Mouse (Mus musculus) midbrain, embryonic 13.5 days (tissue): ENCODE results near the gene Trmt2a. TPM values are rescaled to one million over a fixed set of nuclear protein-coding genes. Genes with fewer than 3 reads are reported as not detected.

Experiments
- ATAC-seq: fragments of 200-750 bp; cut with Nextera tagmentation; 2 replicates; pipeline ENCODE4 v1.8.0; 2017; ENCODE audit warnings: mild to moderate bottlenecking, moderate TSS enrichment, moderate library complexity
- H3K27ac ChIP-seq: fragments of 300-500 bp; sonication (generic); 2 replicates; pipeline ENCODE4 v1.5.1; 2015; ENCODE audit warnings: inconsistent platforms, mild to moderate bottlenecking, moderate library complexity
- H3K27me3 ChIP-seq: fragments of 300-500 bp; sonication (generic); 2 replicates; pipeline ENCODE4 v1.6.1; 2015; ENCODE audit warnings: mild to moderate bottlenecking, inconsistent platforms
- H3K36me3 ChIP-seq: fragments of 300-500 bp; sonication (generic); 2 replicates; pipeline ENCODE4 v1.6.1; 2015; ENCODE audit warnings: mild to moderate bottlenecking, inconsistent platforms
- H3K4me1 ChIP-seq: fragments of 300-500 bp; sonication (generic); replicated peaks from 2 replicates; pipeline ENCODE4 v1.6.1; 2015; ENCODE audit warnings: inconsistent platforms
- H3K4me2 ChIP-seq: fragments of 300-500 bp; sonication (generic); replicated peaks from 2 replicates; pipeline ENCODE4 v1.6.1; 2015; ENCODE audit warnings: moderate library complexity, mild to moderate bottlenecking, inconsistent platforms
- H3K4me3 ChIP-seq: fragments of 300-500 bp; sonication (generic); replicated peaks from 2 replicates; pipeline ENCODE4 v1.5.1; 2015; ENCODE audit warnings: mild to moderate bottlenecking, inconsistent platforms
- H3K9ac ChIP-seq: fragments of 300-500 bp; sonication (generic); replicated peaks from 2 replicates; pipeline ENCODE4 v1.6.1; 2015; ENCODE audit warnings: mild to moderate bottlenecking, inconsistent platforms
- H3K9me3 ChIP-seq: fragments of 300-500 bp; sonication (generic); 2 replicates; pipeline ENCODE4 v1.6.1; 2016; ENCODE audit warnings: mild to moderate bottlenecking, inconsistent platforms
- WGBS: fragments of 180-500 bp; shearing (Covaris S2); methylation state at CpG from one replicate; pipeline ENCODE4 v1.1.7; 2015; 5-methylcytosine and 5-hydroxymethylcytosine counted together
- polyA plus RNA-seq: library from polyadenylated mRNA; unstranded; fragments of >200 nt; fragmentation: Nextera tagmentation; extraction: Ambion mirVana; gene quantifications from 2 replicates; pipeline ENCODE4 v1.2.1, GENCODE M21; 2015

Gene Trmt2a
- polyA plus RNA-seq, 1 experiment from 2014 or later: 115 TPM

- ATAC-seq: peak; percentile 44
- Histone ChIP-seq H3K9ac (no peak overlapping the region), H3K4me1 (peaks cover 35% of the 10 kb centered on the region), H3K27ac (peak overlapping the region; percentile 33; the same call in 1 of the 2 replicates), H3K36me3 (peaks cover 34% of the 10 kb centered on the region), H3K9me3 (no peaks in the 10 kb centered on the region), H3K4me2 (no peak overlapping the region), H3K27me3 (no peaks in the 10 kb centered on the region), H3K4me3 (no peak overlapping the region)
- WGBS: 68% methylated on average over 8 of the region's 8 CpGs
Observed at GRCm38 (mm10) chr16:18220001-18220400, 28.5 kb upstream of the Trmt2a start.

DNA sequence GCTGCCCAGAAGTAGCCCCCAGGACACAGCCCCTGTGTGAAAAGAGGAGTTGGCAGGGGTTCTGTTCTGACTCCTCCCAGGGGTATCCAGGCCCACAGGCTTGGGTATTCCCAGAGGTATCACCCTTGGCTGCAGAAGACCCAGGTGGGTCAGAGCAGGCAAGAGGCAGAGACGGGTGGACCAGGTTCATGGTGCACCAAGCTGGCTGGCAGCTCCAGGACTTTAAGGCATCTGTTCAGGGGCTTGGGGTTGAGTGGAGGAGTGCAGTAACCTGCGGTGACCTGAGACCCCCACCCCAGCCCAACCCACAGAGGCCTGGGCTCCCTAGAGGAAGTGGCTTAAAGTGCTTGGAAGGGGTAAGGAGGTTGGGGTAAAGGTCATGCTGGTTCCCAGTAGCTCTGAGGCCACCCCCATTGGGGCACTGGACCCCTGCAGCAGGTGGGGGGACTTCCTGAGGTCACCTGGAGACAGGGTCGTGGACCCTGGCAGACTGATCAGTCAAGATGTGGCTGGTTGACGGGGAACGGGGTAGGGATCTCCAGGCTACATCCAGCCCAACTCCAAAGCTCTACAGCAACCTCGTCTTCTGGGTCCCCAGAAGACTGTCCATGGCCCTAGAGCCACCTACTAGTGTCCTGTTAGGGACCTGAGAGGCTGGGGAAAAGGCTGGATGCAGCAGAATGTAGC is 27.5 kb upstream of the Trmt2a start:
- peaks cover 44% of the 10 kb centered on the region for H3K36me3 ChIP-seq
- ATAC-seq: 0 out of 2 replicates have a peak, but pooled peaks have one; percentile 7
- WGBS: 93% methylated on average over 6 of the region's 6 CpGs

GRCm38 (mm10) chr16:18221543-18221898 is 27.0 kb upstream of the Trmt2a start:
- peaks cover 49% of the 10 kb centered on the region for H3K36me3 ChIP-seq
- 79% methylated on average over 11 of the region's 11 CpGs for WGBS
- ATAC-seq: no peak
- no peak overlapping the region for H3K27ac ChIP-seq
- H3K9ac ChIP-seq: no peak overlapping the region
- no peaks in the 10 kb centered on the region for H3K27me3 ChIP-seq
- H3K4me3 ChIP-seq: no peak overlapping the region
- no peak overlapping the region for H3K4me2 ChIP-seq
- H3K4me1 ChIP-seq: peaks cover 21% of the 10 kb centered on the region
- no peaks in the 10 kb centered on the region for H3K9me3 ChIP-seq

More for the DNA sequence above, 27.5 kb upstream of the Trmt2a start:
- Histone ChIP-seq H3K27me3 (no peaks in the 10 kb centered on the region), H3K4me3 (no peak overlapping the region), H3K4me1 (peaks cover 25% of the 10 kb centered on the region), H3K27ac (no peak overlapping the region), H3K4me2 (no peak overlapping the region), H3K9me3 (no peaks in the 10 kb centered on the region), H3K9ac (no peak overlapping the region)

DNA sequence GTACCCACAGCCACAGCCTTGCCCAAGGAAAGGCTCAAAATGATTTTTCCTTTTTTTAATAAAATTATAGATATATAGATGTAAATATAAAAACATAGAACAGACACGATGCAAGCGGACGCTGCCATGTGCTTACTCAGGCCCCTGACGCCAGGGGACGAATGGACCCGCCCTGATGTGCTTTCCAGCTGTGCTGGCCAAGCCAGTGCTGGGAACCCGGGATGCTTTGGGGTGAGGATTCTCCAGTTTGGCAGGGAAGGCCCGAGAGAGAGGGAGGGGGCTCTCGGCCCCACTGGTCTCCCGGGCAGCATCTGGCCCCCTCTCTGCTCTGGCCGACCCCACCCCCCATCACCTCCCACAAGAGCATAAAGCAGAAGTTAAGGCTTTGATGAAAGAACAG is 26.3 kb upstream of the Trmt2a start:
- H3K27me3 ChIP-seq: no peaks in the 10 kb centered on the region
- no peak overlapping the region for H3K4me3 ChIP-seq
- peaks cover 21% of the 10 kb centered on the region for H3K4me1 ChIP-seq
- no peak overlapping the region for H3K4me2 ChIP-seq
- no peak overlapping the region for H3K27ac ChIP-seq
- H3K36me3 ChIP-seq: peaks cover 56% of the 10 kb centered on the region
- no peak for ATAC-seq
- 88% methylated on average over 11 of the region's 11 CpGs for WGBS
- no peak overlapping the region for H3K9ac ChIP-seq
- H3K9me3 ChIP-seq: no peaks in the 10 kb centered on the region

- peaks cover 24% of the 10 kb centered on the region for H3K4me1 ChIP-seq
- H3K27ac ChIP-seq: no peak overlapping the region
- H3K9me3 ChIP-seq: no peaks in the 10 kb centered on the region
- no peak overlapping the region for H3K4me3 ChIP-seq
- ATAC-seq: no peak
- no peak overlapping the region for H3K9ac ChIP-seq
- H3K36me3 ChIP-seq: peaks cover 63% of the 10 kb centered on the region
- H3K27me3 ChIP-seq: no peaks in the 10 kb centered on the region
- WGBS: 95% methylated on average over 13 of the region's 13 CpGs
- no peak overlapping the region for H3K4me2 ChIP-seq
Observed at GRCm38 (mm10) chr16:18227187-18227586, 21.3 kb upstream of the Trmt2a start.

DNA sequence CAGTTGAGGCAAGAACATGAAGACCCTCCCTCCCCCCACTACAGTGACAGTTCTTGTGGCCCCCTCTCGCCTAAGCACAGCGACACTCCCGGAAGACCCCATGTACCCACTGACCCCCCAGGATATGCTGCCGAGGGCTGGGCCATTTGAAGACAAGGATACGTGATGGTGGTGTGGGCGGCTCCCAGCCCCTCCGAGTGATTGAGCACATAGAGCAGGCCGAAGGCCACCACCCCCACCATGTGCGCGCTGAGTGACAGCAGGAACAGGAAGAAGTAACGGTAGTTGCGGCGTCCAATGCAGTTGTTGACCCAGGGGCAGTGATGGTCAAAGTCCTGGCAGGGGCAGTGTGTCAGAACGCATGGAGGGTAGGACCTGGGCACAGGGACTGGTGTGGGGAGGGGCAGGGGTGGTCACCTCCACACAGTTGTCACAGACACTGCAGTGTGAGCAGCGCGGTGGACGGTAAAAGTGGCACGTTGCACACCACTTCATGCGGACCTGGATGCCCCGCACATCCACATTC is 20.5 kb upstream of the Trmt2a start:
- Histone ChIP-seq H3K27ac (no peak overlapping the region), H3K36me3 (peaks cover 56% of the 10 kb centered on the region), H3K9ac (no peak overlapping the region), H3K4me3 (no peak overlapping the region), H3K9me3 (no peaks in the 10 kb centered on the region), H3K27me3 (no peaks in the 10 kb centered on the region), H3K4me1 (peaks cover 23% of the 10 kb centered on the region), H3K4me2 (no peak overlapping the region)
- no peak for ATAC-seq
- WGBS: 96% methylated on average over 20 of the region's 20 CpGs

GRCm38 (mm10) chr16:18228856-18229255 is 19.6 kb upstream of the Trmt2a start:
- no peak for ATAC-seq
- no peaks in the 10 kb centered on the region for H3K9me3 ChIP-seq
- H3K4me3 ChIP-seq: no peak overlapping the region
- H3K27ac ChIP-seq: no peak overlapping the region
- H3K36me3 ChIP-seq: peaks cover 47% of the 10 kb centered on the region
- H3K4me2 ChIP-seq: no peak overlapping the region
- H3K27me3 ChIP-seq: no peaks in the 10 kb centered on the region
- no peak overlapping the region for H3K9ac ChIP-seq
- peaks cover 31% of the 10 kb centered on the region for H3K4me1 ChIP-seq
- 95% methylated on average over 4 of the region's 4 CpGs for WGBS

- no peak for ATAC-seq
- H3K36me3 ChIP-seq: peaks cover 39% of the 10 kb centered on the region
- 83% methylated on average over 11 of the region's 11 CpGs for WGBS
- no peaks in the 10 kb centered on the region for H3K9me3 ChIP-seq
- peaks cover 38% of the 10 kb centered on the region for H3K4me1 ChIP-seq
- H3K27me3 ChIP-seq: no peaks in the 10 kb centered on the region
- H3K27ac ChIP-seq: peak overlapping the region; percentile 44; the same call in 1 of the 2 replicates
- H3K4me3 ChIP-seq: no peak overlapping the region
- H3K9ac ChIP-seq: 0 out of 2 replicates have a peak overlapping the region, but pooled peaks have one; percentile 32
- H3K4me2 ChIP-seq: no peak overlapping the region
Observed at GRCm38 (mm10) chr16:18229622-18230021, 18.9 kb upstream of the Trmt2a start.

- Histone ChIP-seq H3K4me3 (no peak overlapping the region), H3K4me2 (no peak overlapping the region), H3K4me1 (peaks cover 40% of the 10 kb centered on the region), H3K9ac (no peak overlapping the region), H3K9me3 (no peaks in the 10 kb centered on the region), H3K27ac (no peak overlapping the region), H3K27me3 (no peaks in the 10 kb centered on the region), H3K36me3 (peaks cover 29% of the 10 kb centered on the region)
- ATAC-seq: no peak
- WGBS: 97% methylated on average over 6 of the region's 6 CpGs
Observed at GRCm38 (mm10) chr16:18230617-18231016, 17.9 kb upstream of the Trmt2a start.

GRCm38 (mm10) chr16:18231047-18231446 is 17.4 kb upstream of the Trmt2a start:
- H3K9ac ChIP-seq: no peak overlapping the region
- peaks cover 25% of the 10 kb centered on the region for H3K36me3 ChIP-seq
- H3K9me3 ChIP-seq: no peaks in the 10 kb centered on the region
- no peak overlapping the region for H3K4me2 ChIP-seq
- ATAC-seq: no peak
- H3K4me1 ChIP-seq: peaks cover 44% of the 10 kb centered on the region
- 89% methylated on average over 3 of the region's 3 CpGs for WGBS
- H3K27me3 ChIP-seq: no peaks in the 10 kb centered on the region
- no peak overlapping the region for H3K27ac ChIP-seq
- no peak overlapping the region for H3K4me3 ChIP-seq

GRCm38 (mm10) chr16:18231451-18231850 is 17.0 kb upstream of the Trmt2a start:
- WGBS: 93% methylated on average over 4 of the region's 4 CpGs
- H3K4me3 ChIP-seq: no peak overlapping the region
- H3K4me2 ChIP-seq: no peak overlapping the region
- H3K4me1 ChIP-seq: peaks cover 48% of the 10 kb centered on the region
- ATAC-seq: no peak
- no peaks in the 10 kb centered on the region for H3K9me3 ChIP-seq
- no peak overlapping the region for H3K27ac ChIP-seq
- H3K9ac ChIP-seq: 0 out of 2 replicates have a peak overlapping the region, but pooled peaks have one; percentile 19
- H3K36me3 ChIP-seq: peaks cover 21% of the 10 kb centered on the region
- no peaks in the 10 kb centered on the region for H3K27me3 ChIP-seq

DNA sequence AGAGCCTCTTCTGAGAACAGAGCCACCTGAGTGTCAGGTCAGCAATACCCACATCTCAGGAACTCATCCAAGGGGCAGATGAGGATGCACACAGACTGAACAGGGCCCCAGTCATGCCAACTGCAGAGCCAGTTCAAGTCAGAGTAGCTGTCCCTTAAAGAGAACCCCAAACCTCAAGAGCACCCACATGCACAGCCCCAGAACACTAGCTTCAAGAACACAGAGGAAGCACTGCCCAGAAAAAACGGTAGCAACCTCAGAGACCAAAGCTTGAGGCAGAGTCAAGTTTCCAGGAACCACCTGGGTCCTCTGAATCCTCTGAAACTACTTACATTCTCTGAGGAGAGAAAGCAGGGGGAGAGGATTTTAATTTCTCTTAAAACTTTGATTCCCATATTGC is 15.0 kb upstream of the Trmt2a start:
- Histone ChIP-seq H3K4me3 (peak overlapping the region; percentile 87; the same call in 1 of the 2 replicates), H3K36me3 (peaks cover 7% of the 10 kb centered on the region; the same call in 1 of the 2 replicates), H3K9me3 (no peaks in the 10 kb centered on the region), H3K27ac (no peak overlapping the region), H3K4me1 (peaks cover 49% of the 10 kb centered on the region), H3K4me2 (peak overlapping the region; percentile 87), H3K27me3 (no peaks in the 10 kb centered on the region), H3K9ac (peak overlapping the region; percentile 92; the same call in 1 of the 2 replicates)
- no peak for ATAC-seq
- 70% methylated on average over 1 of the region's 1 CpGs for WGBS
